Mouse (Mus musculus) liver, postnatal 0 days (tissue): ENCODE results near the gene Serpina1e. TPM values are rescaled to one million over a fixed set of nuclear protein-coding genes. Genes with fewer than 3 reads are reported as not detected.
A peak's percentile ranks its signal among the peaks of the same experiment; 100 is the strongest.

Experiments
- ATAC-seq: fragments of 200-750 bp; cut with Nextera tagmentation; 2 replicates; pipeline ENCODE4 v1.8.0; 2017; ENCODE audit warnings: mild to moderate bottlenecking, moderate library complexity
- DNase-seq: peaks from one replicate; pipeline ENCODE4 v3.0.0-alpha.2; 2016
- H3K27ac ChIP-seq: fragments of 300-500 bp; sonication (generic); 2 replicates; pipeline ENCODE4 v1.5.1; 2014; ENCODE audit warnings: antibody characterized with exemption, moderate library complexity, mild to moderate bottlenecking, low read depth
- H3K27me3 ChIP-seq: fragments of 300-500 bp; sonication (generic); 2 replicates; pipeline ENCODE4 v1.6.1; 2014; ENCODE audit warnings: low read length, control low read depth, mixed read lengths; ENCODE audit not compliant: insufficient read depth
- H3K36me3 ChIP-seq: fragments of 300-500 bp; sonication (generic); replicated peaks from 2 replicates; pipeline ENCODE4 v1.6.1; 2014; ENCODE audit warnings: mild to moderate bottlenecking, control low read depth, low read length, moderate library complexity, mixed read lengths; ENCODE audit not compliant: insufficient read depth
- H3K4me1 ChIP-seq: fragments of 300-500 bp; sonication (generic); 2 replicates; pipeline ENCODE4 v1.6.1; 2014; ENCODE audit warnings: antibody characterized with exemption, mild to moderate bottlenecking, control low read depth; ENCODE audit not compliant: insufficient read depth
- H3K4me2 ChIP-seq: fragments of 300-500 bp; sonication (generic); 2 replicates; pipeline ENCODE4 v1.6.1; 2014; ENCODE audit warnings: low read depth, mild to moderate bottlenecking, low read length, moderate library complexity, mixed read lengths
- H3K4me3 ChIP-seq: fragments of 300-500 bp; sonication (generic); 2 replicates; pipeline ENCODE4 v1.5.1; 2014; ENCODE audit warnings: low read depth, low read length
- H3K9ac ChIP-seq: fragments of 300-500 bp; sonication (generic); replicated peaks from 2 replicates; pipeline ENCODE4 v1.6.1; 2014; ENCODE audit warnings: mild to moderate bottlenecking, moderate library complexity
- H3K9me3 ChIP-seq: fragments of 300-500 bp; sonication (generic); 2 replicates; pipeline ENCODE4 v1.6.1; 2016; ENCODE audit warnings: mild to moderate bottlenecking, control low read depth, low read length, mixed read lengths
- CTCF ChIP-seq: sonication (generic); IDR thresholded peaks from 2 replicates; pipeline ENCODE4 v1.5.1; 2016; ENCODE audit warnings: antibody characterized with exemption, low read depth
- EP300 ChIP-seq: IDR thresholded peaks from 2 replicates; pipeline ENCODE4 v1.6.1; 2016; ENCODE audit warnings: antibody characterized with exemption, low read depth, mild to moderate bottlenecking
- WGBS: fragments of 180-500 bp; shearing (Covaris S2); extraction: QIAGEN DNeasy Blood & Tissue Kit; methylation state at CpG from one replicate; pipeline ENCODE4 v1.1.7; 2014; ENCODE audit not compliant: insufficient replicate concordance; 5-methylcytosine and 5-hydroxymethylcytosine counted together
- polyA plus RNA-seq: library from polyadenylated mRNA; unstranded; fragments of >200 nt; fragmentation: Nextera tagmentation; extraction: Ambion mirVana; gene quantifications from 2 replicates; pipeline ENCODE4 v1.2.1, GENCODE M21; 2015

Gene Serpina1e
- polyA plus RNA-seq, 1 experiment from 2014 or later, result 4,481 TPM

- Histone ChIP-seq H3K9me3 (no peaks in the 10 kb centered on the region), H3K4me2 (no peak overlapping the region), H3K4me3 (no peak overlapping the region), H3K36me3 (no peaks in the 10 kb centered on the region), H3K4me1 (no peaks in the 10 kb centered on the region; the same call in 1 of the 2 replicates), H3K9ac (no peak overlapping the region), H3K27me3 (no peaks in the 10 kb centered on the region), H3K27ac (no peak overlapping the region)
- ATAC-seq (peak; percentile 53), DNase-seq (no peak)
- WGBS, result 67% methylated on average over 2 of the region's 2 CpGs
- TF ChIP-seq EP300 (no peak), CTCF (no peak)
Observed at GRCm38 (mm10) chr12:103996513-103996912, 37.7 kb upstream of the Serpina1e start.

GRCm38 (mm10) chr12:103995292-103996072 is 36.7 kb upstream of the Serpina1e start:
- DNase-seq (peak; percentile 74), ATAC-seq (no peak)
- Histone ChIP-seq H3K9me3 (no peaks in the 10 kb centered on the region), H3K4me3 (no peak overlapping the region), H3K27ac (no peak overlapping the region), H3K4me2 (no peak overlapping the region), H3K36me3 (no peaks in the 10 kb centered on the region), H3K27me3 (no peaks in the 10 kb centered on the region), H3K9ac (no peak overlapping the region), H3K4me1 (peaks cover 2% of the 10 kb centered on the region)
- TF ChIP-seq CTCF (peak; percentile 84), EP300 (no peak)
- 37% methylated on average over 5 of the region's 5 CpGs for WGBS

- no peaks in the 10 kb centered on the region for H3K9me3 ChIP-seq
Observed at GRCm38 (mm10) chr12:103992945-103993344, 34.2 kb upstream of the Serpina1e start.

GRCm38 (mm10) chr12:103989857-103990256 is 31.1 kb upstream of the Serpina1e start, which contains the start of gene Serpina11:
Serpina11 (minus strand) TSS chr12:103989957.
- H3K4me2 ChIP-seq, result peak within 1 kb of the TSS; percentile 53
- TF ChIP-seq CTCF (no peak), EP300 (no peak)
- no peaks in the 10 kb centered on the region for H3K36me3 ChIP-seq
- peak within 1 kb of the TSS; percentile 38 for H3K9ac ChIP-seq
- peaks cover 21% of the 10 kb centered on the region for H3K4me1 ChIP-seq
- no peak within 1 kb of the TSS; the same call in 1 of the 2 replicates for H3K4me3 ChIP-seq
- ATAC-seq (peak; percentile 55), DNase-seq (no peak)
- no peaks in the 10 kb centered on the region for H3K9me3 ChIP-seq
- peak within 1 kb of the TSS; percentile 93 for H3K27ac ChIP-seq
- H3K27me3 ChIP-seq, result no peaks in the 10 kb centered on the region
- WGBS, result 55% methylated on average over 6 of the region's 6 CpGs

More at GRCm38 (mm10) chr12:103992945-103993344, 34.2 kb upstream of the Serpina1e start:
- WGBS, result 50% methylated on average over 7 of the region's 7 CpGs
- Histone ChIP-seq H3K36me3 (no peaks in the 10 kb centered on the region), H3K4me3 (no peak overlapping the region), H3K27me3 (no peaks in the 10 kb centered on the region), H3K4me2 (no peak overlapping the region), H3K4me1 (peaks cover 7% of the 10 kb centered on the region), H3K9ac (no peak overlapping the region), H3K27ac (peak overlapping the region; percentile 39; the same call in 1 of the 2 replicates)
- no peak for DNase-seq
- ATAC-seq, result no peak
- TF ChIP-seq EP300 (no peak), CTCF (no peak)

- Histone ChIP-seq H3K27ac (peak overlapping the region; percentile 93), H3K4me3 (no peak overlapping the region), H3K4me2 (peak overlapping the region; percentile 53), H3K27me3 (no peaks in the 10 kb centered on the region), H3K9ac (peak overlapping the region; percentile 38), H3K4me1 (peaks cover 21% of the 10 kb centered on the region), H3K36me3 (peaks cover 3% of the 10 kb centered on the region; the same call in 1 of the 2 replicates), H3K9me3 (no peaks in the 10 kb centered on the region)
- no peak for DNase-seq
- WGBS, result 49% methylated on average over 2 of the region's 2 CpGs
- peak; percentile 22 for ATAC-seq
- no peak for TF ChIP-seq EP300
- no peak for TF ChIP-seq CTCF
Observed at GRCm38 (mm10) chr12:103989514-103989767, 30.7 kb upstream of the Serpina1e start.

GRCm38 (mm10) chr12:103988754-103989513 is 30.2 kb upstream of the Serpina1e start:
- H3K27ac ChIP-seq, result peak overlapping the region; percentile 93
- peaks cover 5% of the 10 kb centered on the region; the same call in 1 of the 2 replicates for H3K36me3 ChIP-seq
- TF ChIP-seq EP300, result peak; percentile 56; the same call in 1 of the 2 replicates
- peak; percentile 19; the same call in 1 of the 2 replicates for TF ChIP-seq CTCF
- peaks cover 21% of the 10 kb centered on the region for H3K4me1 ChIP-seq
- peak overlapping the region; percentile 38 for H3K9ac ChIP-seq
- no peaks in the 10 kb centered on the region for H3K9me3 ChIP-seq
- 32% methylated on average over 14 of the region's 14 CpGs for WGBS
- H3K4me3 ChIP-seq, result no peak overlapping the region; the same call in 1 of the 2 replicates
- H3K27me3 ChIP-seq, result no peaks in the 10 kb centered on the region
- ATAC-seq (peak; percentile 90), DNase-seq (peak; percentile 72)
- peak overlapping the region; percentile 53 for H3K4me2 ChIP-seq
